Mouse (Mus musculus) kidney, adult 2 months (tissue): Measurements from ENCODE around the gene Crip2.

Source experiments
- CTCF ChIP-seq: fragments of 200-500 bp; conservative IDR thresholded peaks from 2 replicates; pipeline ENCODE4 v1.5.1; 2011; ENCODE audit warnings: low read depth, mild to moderate bottlenecking, control low read depth, low read length, moderate library complexity, mixed read lengths; ENCODE audit not compliant: insufficient read depth, insufficient read length
- POLR2A ChIP-seq: fragments of 200-500 bp; IDR thresholded peaks from one replicate; pipeline ENCODE4 v1.6.1; 2011; ENCODE audit warnings: low read depth, low read length, control low read depth

DNA sequence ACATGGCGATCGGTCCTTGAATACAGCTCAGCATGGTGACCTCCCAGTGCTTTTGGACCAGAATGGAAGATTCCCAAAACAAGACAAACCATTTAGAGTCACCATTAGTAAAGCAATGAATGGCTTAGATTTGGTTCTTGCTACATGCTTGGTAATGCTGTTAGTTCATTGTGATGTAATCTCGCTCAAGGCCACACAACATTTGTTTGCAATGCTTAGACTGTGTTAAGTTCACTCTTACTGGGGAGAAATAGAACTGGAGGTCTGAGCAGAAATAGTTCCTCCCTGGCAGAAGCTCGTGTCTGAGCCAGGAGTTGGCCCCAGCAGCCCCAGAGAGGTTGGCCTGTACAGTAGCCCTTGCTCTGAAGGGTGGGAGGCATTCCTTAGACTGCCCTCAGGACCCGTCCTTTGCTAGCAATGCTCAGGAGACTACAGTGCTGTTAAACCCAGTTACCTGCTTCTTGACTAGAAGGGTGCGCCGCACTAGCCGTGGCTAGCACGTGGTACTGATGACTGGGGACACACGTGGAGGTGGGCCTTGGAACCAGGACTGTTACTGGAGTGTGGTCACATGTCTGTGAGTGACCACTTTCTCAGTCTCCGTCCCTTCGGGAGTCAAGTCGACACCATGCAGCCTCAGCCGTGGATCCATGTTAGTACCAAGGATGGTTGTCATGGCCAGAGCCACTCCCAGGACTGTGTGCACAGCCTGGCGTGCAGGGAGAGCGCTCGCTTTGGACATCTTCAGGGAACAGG is 31.3 kb upstream of the Crip2 start:
- no peak for TF ChIP-seq POLR2A
- TF ChIP-seq CTCF, result no peak
